Mouse (Mus musculus): ENCODE measurements at regions not wholly inside any gene's neighbourhood (a gene's known extent, or its start where the extent isn't known, plus 50 kb on each side); places are given as distances from the start of the nearest gene placed in this dataset.

- TF ChIP-seq CTCF (IDR thresholded peaks at IDR 0.05; ENCODE audit: extremely low read depth, insufficient read length, insufficient replicate concordance, low read depth, low read length): no peak
- TF ChIP-seq POLR2A (IDR thresholded peaks at IDR 0.05; ENCODE audit: low read depth, low read length): no peak
These were observed 168.4 kb downstream of the 3110018I06Rik start for GRCm38 (mm10) chr12:107656846-107657245.

Measured in small intestine, adult 2 months (tissue).